Comparison of ENCODE assay signal across 18 mouse cellular contexts in genomic region chr7:96600381-96600941, GRCm38 (mm10).
DNase-seq lines count a peak whose midpoint lies in the region; ATAC-seq and TF ChIP-seq lines count a peak whose summit lies in the region.
"Had no signal": no experiment of that assay in that cellular context is flagged by ENCODE, and none has a peak within 500 bp of the region (broad histone marks: within the 10 kb centered on the region; RNA-seq: fewer than 3 reads in every experiment).

No protein-coding gene starts in this region.

- TF ChIP-seq CTCF in lung, postnatal 0 days (IDR thresholded peaks at IDR 0.05) = no peak
- no peak for TF ChIP-seq CTCF in lung, adult 2 months (IDR thresholded peaks at IDR 0.05; ENCODE audit: insufficient read depth, low read length)

- H3K9me3 ChIP-seq in heart, embryonic 11.5 days (replicated peaks; ENCODE audit: control insufficient read depth, low read length) = no peaks in the 10 kb centered on the region
- H3K9me3 ChIP-seq in lung, postnatal 0 days (ENCODE audit: low read length) = no peaks in the 10 kb centered on the region
- H3K9me3 ChIP-seq in limb, embryonic 10.5 days (replicated peaks) = no peaks in the 10 kb centered on the region
- H3K9me3 ChIP-seq: forebrain, embryonic 12.5 days; heart, embryonic 12.5 days had no signal

- no peak for DNase-seq in heart, adult 9 months (ENCODE audit: low spot score in 2 of 2)
- no peak for DNase-seq in lung, postnatal 0 days (ENCODE audit: low spot score)
- DNase-seq in lung, adult 2 months = no peak
- no peak for DNase-seq in limb, embryonic 10.5 days (ENCODE audit: low spot score)
- no peak for DNase-seq in cerebellum, adult 11-12 months
- no peak for DNase-seq in testis, postnatal 10 days (ENCODE audit: low spot score)
- DNase-seq: adrenal gland, adult 2 months; adrenal gland, postnatal 25 days; cerebellum, adult 2 months; cerebellum, postnatal 14 days; gastrocnemius, postnatal 10 days; heart, adult 18-20 months had no signal

- H3K27me3 ChIP-seq in heart, embryonic 11.5 days (ENCODE audit: control insufficient read depth, insufficient read depth, low read length) = no peaks in the 10 kb centered on the region
- H3K27me3 ChIP-seq in lung, postnatal 0 days (replicated peaks; ENCODE audit: insufficient read depth, low read length) = no peaks in the 10 kb centered on the region
- H3K27me3 ChIP-seq in limb, embryonic 10.5 days (ENCODE audit: low read depth, poor library complexity, severe bottlenecking) = no peaks in the 10 kb centered on the region
- H3K27me3 ChIP-seq: forebrain, embryonic 12.5 days had no signal

- H3K4me2 ChIP-seq in heart, embryonic 11.5 days = no peak overlapping the region
- H3K4me2 ChIP-seq in lung, postnatal 0 days (replicated peaks; ENCODE audit: low read depth, low read length) = no peak overlapping the region
- H3K4me2 ChIP-seq: forebrain, embryonic 12.5 days; heart, embryonic 12.5 days had no signal

- no peak for TF ChIP-seq EP300 in lung, postnatal 0 days (IDR thresholded peaks at IDR 0.05)

- no peaks in the 10 kb centered on the region for H3K36me3 ChIP-seq in heart, embryonic 11.5 days (ENCODE audit: control insufficient read depth, insufficient read depth, low read length)
- no peaks in the 10 kb centered on the region for H3K36me3 ChIP-seq in lung, postnatal 0 days (ENCODE audit: insufficient read depth, low read length)
- H3K36me3 ChIP-seq in limb, embryonic 10.5 days = no peaks in the 10 kb centered on the region
- H3K36me3 ChIP-seq: forebrain, embryonic 12.5 days; heart, embryonic 12.5 days had no signal

- peak; percentile 39; the same call in 1 of the 2 replicates for ATAC-seq in heart, embryonic 11.5 days (replicated peaks; ENCODE audit: insufficient number of reproducible peaks, low FRiP score, low TSS enrichment)
- ATAC-seq in lung, postnatal 0 days = peak; percentile 44; the same call in 1 of the 2 replicates
- ATAC-seq: forebrain, embryonic 16.5 days; hindbrain, embryonic 16.5 days; inflammation-experienced regulatory T-cells, adult 6 months had no signal

- no peak overlapping the region for H3K4me3 ChIP-seq in heart, embryonic 11.5 days (ENCODE audit: low read depth, low read length)
- H3K4me3 ChIP-seq in lung, postnatal 0 days (ENCODE audit: low read depth, low read length) = no peak overlapping the region
- H3K4me3 ChIP-seq in lung, adult 2 months (replicated peaks; ENCODE audit: extremely low read depth, low read depth, low read length) = no peak overlapping the region
- H3K4me3 ChIP-seq in limb, embryonic 10.5 days = no peak overlapping the region
- H3K4me3 ChIP-seq: forebrain, embryonic 12.5 days; heart, embryonic 12.5 days had no signal

- no peak overlapping the region for H3K9ac ChIP-seq in heart, embryonic 11.5 days (ENCODE audit: low read depth, low read length)
- H3K9ac ChIP-seq in lung, postnatal 0 days (replicated peaks; ENCODE audit: low read depth) = no peak overlapping the region
- H3K9ac ChIP-seq: forebrain, embryonic 12.5 days; heart, embryonic 12.5 days had no signal

- TF ChIP-seq POLR2A in lung, adult 2 months (IDR thresholded peaks at IDR 0.05; ENCODE audit: borderline replicate concordance, extremely low read depth, low read depth, low read length) = no peak

- no peak overlapping the region for H3K27ac ChIP-seq in heart, embryonic 11.5 days (ENCODE audit: low read depth, low read length)
- no peak overlapping the region for H3K27ac ChIP-seq in lung, postnatal 0 days (ENCODE audit: low read length)
- peak overlapping the region; percentile 57; the same call in 1 of the 2 replicates for H3K27ac ChIP-seq in limb, embryonic 10.5 days
- H3K27ac ChIP-seq: forebrain, embryonic 12.5 days had no signal

- H3K4me1 ChIP-seq in heart, embryonic 11.5 days (ENCODE audit: control insufficient read depth, insufficient read depth, low read length) = no peaks in the 10 kb centered on the region; the same call in 1 of the 2 replicates
- no peaks in the 10 kb centered on the region for H3K4me1 ChIP-seq in lung, postnatal 0 days (ENCODE audit: insufficient read depth, low read depth, low read length)
- peaks cover 2% of the 10 kb centered on the region; the same call in 1 of the 2 replicates for H3K4me1 ChIP-seq in lung, adult 2 months (ENCODE audit: control insufficient read depth, insufficient read depth, low read length)
- H3K4me1 ChIP-seq in limb, embryonic 10.5 days = peaks cover 61% of the 10 kb centered on the region

- 8% methylated on average over 4 of the region's 5 CpGs for WGBS in heart, embryonic 11.5 days (ENCODE audit: insufficient replicate concordance)
- WGBS in lung, postnatal 0 days = 20% methylated on average over 4 of the region's 5 CpGs
- 38% methylated on average over 3 of the region's 5 CpGs for whole genome bisulfite sequencing in lung, adult 2 months
- WGBS in limb, embryonic 10.5 days = 14% methylated on average over 5 of the region's 5 CpGs
